Mouse (Mus musculus): ENCODE measurements at regions not wholly inside any gene's neighbourhood (a gene's known extent, or its start where the extent isn't known, plus 50 kb on each side); places are given as distances from the start of the nearest gene placed in this dataset.

- ATAC-seq (ENCODE audit: extremely low read depth, insufficient number of reproducible peaks, low FRiP score, poor library complexity, severe bottlenecking) (no peak), DNase-seq (ENCODE audit: low spot score) (no peak)
- no peak overlapping the region for H3K4me3 ChIP-seq (ENCODE audit: low read depth, low read length)
- TF ChIP-seq CTCF (IDR thresholded peaks at IDR 0.05; ENCODE audit: low read depth, low read length) (no peak), TAL1 (conservative IDR thresholded peaks at IDR 0.05; ENCODE audit: low read depth, low read length) (no peak), GATA1 (IDR thresholded peaks at IDR 0.05; ENCODE audit: borderline replicate concordance, low read length) (no peak), GATA2 (IDR thresholded peaks at IDR 0.05; ENCODE audit: borderline replicate concordance, low read depth, low read length) (no peak), POLR2AphosphoS5 (IDR thresholded peaks at IDR 0.05; ENCODE audit: insufficient replicate concordance, low read depth, low read length) (no peak)
- no peaks in the 10 kb centered on the region for H3K9me3 ChIP-seq (replicated peaks)
- H3K36me3 ChIP-seq (replicated peaks) = no peaks in the 10 kb centered on the region
- no peaks in the 10 kb centered on the region for H3K27me3 ChIP-seq (ENCODE audit: insufficient read depth, low read length)
- H3K4me1 ChIP-seq (ENCODE audit: insufficient read depth, low read depth, low read length) = no peaks in the 10 kb centered on the region
These were observed 567.7 kb downstream of the Prkd1 start for GRCm38 (mm10) chr12:50081157-50081556.

GRCm38 (mm10) chr12:50081571-50081970 is 567.3 kb downstream of the Prkd1 start:
- ATAC-seq (ENCODE audit: extremely low read depth, insufficient number of reproducible peaks, low FRiP score, poor library complexity, severe bottlenecking) = no peak
- H3K9me3 ChIP-seq (replicated peaks) = no peaks in the 10 kb centered on the region
- no peaks in the 10 kb centered on the region for H3K4me1 ChIP-seq (ENCODE audit: insufficient read depth, low read depth, low read length)
- no peaks in the 10 kb centered on the region for H3K36me3 ChIP-seq (replicated peaks)
- no peak for DNase-seq (ENCODE audit: low spot score)
- no peaks in the 10 kb centered on the region for H3K27me3 ChIP-seq (ENCODE audit: insufficient read depth, low read length)
- TF ChIP-seq GATA2 (IDR thresholded peaks at IDR 0.05; ENCODE audit: borderline replicate concordance, low read depth, low read length) = no peak
- TF ChIP-seq GATA1 (IDR thresholded peaks at IDR 0.05; ENCODE audit: borderline replicate concordance, low read length) = no peak
- no peak for TF ChIP-seq TAL1 (conservative IDR thresholded peaks at IDR 0.05; ENCODE audit: low read depth, low read length)
- TF ChIP-seq CTCF (IDR thresholded peaks at IDR 0.05; ENCODE audit: low read depth, low read length) = no peak
- no peak for TF ChIP-seq POLR2AphosphoS5 (IDR thresholded peaks at IDR 0.05; ENCODE audit: insufficient replicate concordance, low read depth, low read length)
- no peak overlapping the region for H3K4me3 ChIP-seq (ENCODE audit: low read depth, low read length)

- ATAC-seq (ENCODE audit: extremely low read depth, insufficient number of reproducible peaks, low FRiP score, poor library complexity, severe bottlenecking) = no peak
- no peak for TF ChIP-seq TAL1 (conservative IDR thresholded peaks at IDR 0.05; ENCODE audit: low read depth, low read length)
These were observed 564.4 kb downstream of the Prkd1 start for GRCm38 (mm10) chr12:50084517-50084916.

GRCm38 (mm10) chr12:50111246-50112044 is 537.5 kb downstream of the Prkd1 start:
- no peak for TF ChIP-seq TAL1 (conservative IDR thresholded peaks at IDR 0.05; ENCODE audit: low read depth, low read length)
- no peaks in the 10 kb centered on the region for H3K27me3 ChIP-seq (ENCODE audit: insufficient read depth, low read length)
- H3K9me3 ChIP-seq (replicated peaks) = peaks cover 4% of the 10 kb centered on the region; the same call in 1 of the 2 replicates
- DNase-seq (ENCODE audit: low spot score) = no peak
- ATAC-seq (ENCODE audit: extremely low read depth, insufficient number of reproducible peaks, low FRiP score, poor library complexity, severe bottlenecking) = no peak
- no peaks in the 10 kb centered on the region for H3K4me1 ChIP-seq (ENCODE audit: insufficient read depth, low read depth, low read length)
- H3K4me3 ChIP-seq (ENCODE audit: low read depth, low read length) = no peak overlapping the region
- no peaks in the 10 kb centered on the region for H3K36me3 ChIP-seq (replicated peaks)

More at GRCm38 (mm10) chr12:50084517-50084916, 564.4 kb downstream of the Prkd1 start:
- Histone ChIP-seq H3K9me3 (replicated peaks) (no peaks in the 10 kb centered on the region), H3K36me3 (replicated peaks) (no peaks in the 10 kb centered on the region), H3K27me3 (ENCODE audit: insufficient read depth, low read length) (no peaks in the 10 kb centered on the region), H3K4me3 (ENCODE audit: low read depth, low read length) (no peak overlapping the region), H3K4me1 (ENCODE audit: insufficient read depth, low read depth, low read length) (no peaks in the 10 kb centered on the region)
- no peak for DNase-seq (ENCODE audit: low spot score)

GRCm38 (mm10) chr12:50112081-50112491 is 536.8 kb downstream of the Prkd1 start:
- no peaks in the 10 kb centered on the region for H3K27me3 ChIP-seq (ENCODE audit: insufficient read depth, low read length)
- H3K4me3 ChIP-seq (ENCODE audit: low read depth, low read length) = no peak overlapping the region
- no peak for DNase-seq (ENCODE audit: low spot score)
- no peaks in the 10 kb centered on the region for H3K4me1 ChIP-seq (ENCODE audit: insufficient read depth, low read depth, low read length)
- H3K9me3 ChIP-seq (replicated peaks) = peaks cover 4% of the 10 kb centered on the region; the same call in 1 of the 2 replicates
- ATAC-seq (ENCODE audit: extremely low read depth, insufficient number of reproducible peaks, low FRiP score, poor library complexity, severe bottlenecking) = no peak
- H3K36me3 ChIP-seq (replicated peaks) = no peaks in the 10 kb centered on the region
- TF ChIP-seq POLR2AphosphoS5 (IDR thresholded peaks at IDR 0.05; ENCODE audit: insufficient replicate concordance, low read depth, low read length) (no peak), GATA1 (IDR thresholded peaks at IDR 0.05; ENCODE audit: borderline replicate concordance, low read length) (no peak), TAL1 (conservative IDR thresholded peaks at IDR 0.05; ENCODE audit: low read depth, low read length) (no peak), CTCF (IDR thresholded peaks at IDR 0.05; ENCODE audit: low read depth, low read length) (no peak)

GRCm38 (mm10) chr12:50115855-50116254 is 533.0 kb downstream of the Prkd1 start:
- no peak overlapping the region for H3K4me3 ChIP-seq (ENCODE audit: low read depth, low read length)
- no peak for DNase-seq (ENCODE audit: low spot score)
- TF ChIP-seq TAL1 (conservative IDR thresholded peaks at IDR 0.05; ENCODE audit: low read depth, low read length) (no peak), GATA1 (IDR thresholded peaks at IDR 0.05; ENCODE audit: borderline replicate concordance, low read length) (no peak), GATA2 (IDR thresholded peaks at IDR 0.05; ENCODE audit: borderline replicate concordance, low read depth, low read length) (no peak), CTCF (IDR thresholded peaks at IDR 0.05; ENCODE audit: low read depth, low read length) (no peak), POLR2AphosphoS5 (IDR thresholded peaks at IDR 0.05; ENCODE audit: insufficient replicate concordance, low read depth, low read length) (no peak)
- no peak for ATAC-seq (ENCODE audit: extremely low read depth, insufficient number of reproducible peaks, low FRiP score, poor library complexity, severe bottlenecking)
- no peaks in the 10 kb centered on the region for H3K36me3 ChIP-seq (replicated peaks)
- no peaks in the 10 kb centered on the region for H3K4me1 ChIP-seq (ENCODE audit: insufficient read depth, low read depth, low read length)
- no peaks in the 10 kb centered on the region for H3K27me3 ChIP-seq (ENCODE audit: insufficient read depth, low read length)
- peaks cover 6% of the 10 kb centered on the region; the same call in 1 of the 2 replicates for H3K9me3 ChIP-seq (replicated peaks)

All from G1E (cell line).